Mouse (Mus musculus) heart, embryonic 16.5 days (tissue): ENCODE measurements at regions not wholly inside any gene's neighbourhood (a gene's known extent, or its start where the extent isn't known, plus 50 kb on each side); places are given as distances from the start of the nearest gene placed in this dataset.

ENCODE experiments used
- ATAC-seq: fragments of 200-750 bp; cut with Nextera tagmentation; replicated peaks from 2 replicates; pipeline ENCODE4 v1.8.0; 2017; ENCODE audit warnings: moderate number of reproducible peaks; ENCODE audit not compliant: insufficient read depth, low FRiP score; ENCODE audit errors: extremely low read depth
- H3K27ac ChIP-seq: fragments of 300-500 bp; sonication (generic); 2 replicates; pipeline ENCODE4 v1.5.1; 2014; ENCODE audit warnings: mild to moderate bottlenecking, low read length, control low read depth, moderate library complexity
- H3K27me3 ChIP-seq: fragments of 300-500 bp; sonication (generic); 2 replicates; pipeline ENCODE4 v1.6.1; 2014; ENCODE audit warnings: low read length, mixed read lengths; ENCODE audit not compliant: control insufficient read depth, insufficient read depth
- H3K36me3 ChIP-seq: fragments of 300-500 bp; sonication (generic); 2 replicates; pipeline ENCODE4 v1.6.1; 2014; ENCODE audit not compliant: control insufficient read depth, insufficient read depth
- H3K4me1 ChIP-seq: fragments of 300-500 bp; sonication (generic); 2 replicates; pipeline ENCODE4 v1.6.1; 2014; ENCODE audit warnings: low read length, mixed read lengths; ENCODE audit not compliant: control insufficient read depth, insufficient read depth
- H3K4me2 ChIP-seq: fragments of 300-500 bp; sonication (generic); 2 replicates; pipeline ENCODE4 v1.6.1; 2014; ENCODE audit warnings: low read depth, mild to moderate bottlenecking, control low read depth, low read length
- H3K4me3 ChIP-seq: fragments of 300-500 bp; sonication (generic); 2 replicates; pipeline ENCODE4 v1.5.1; 2014; ENCODE audit warnings: mild to moderate bottlenecking, control low read depth, low read length
- H3K9ac ChIP-seq: fragments of 300-500 bp; sonication (generic); 2 replicates; pipeline ENCODE4 v1.6.1; 2014; ENCODE audit warnings: low read length, control low read depth
- H3K9me3 ChIP-seq: fragments of 300-500 bp; sonication (generic); replicated peaks from 2 replicates; pipeline ENCODE4 v1.6.1; 2016; ENCODE audit warnings: low read length; ENCODE audit not compliant: control insufficient read depth
- whole genome bisulfite sequencing: fragments of 180-500 bp; shearing (Covaris S2); extraction: QIAGEN DNeasy Blood & Tissue Kit; methylation state at CpG from one replicate; pipeline ENCODE4 v1.1.7; 2014; 5-methylcytosine and 5-hydroxymethylcytosine counted together

DNA sequence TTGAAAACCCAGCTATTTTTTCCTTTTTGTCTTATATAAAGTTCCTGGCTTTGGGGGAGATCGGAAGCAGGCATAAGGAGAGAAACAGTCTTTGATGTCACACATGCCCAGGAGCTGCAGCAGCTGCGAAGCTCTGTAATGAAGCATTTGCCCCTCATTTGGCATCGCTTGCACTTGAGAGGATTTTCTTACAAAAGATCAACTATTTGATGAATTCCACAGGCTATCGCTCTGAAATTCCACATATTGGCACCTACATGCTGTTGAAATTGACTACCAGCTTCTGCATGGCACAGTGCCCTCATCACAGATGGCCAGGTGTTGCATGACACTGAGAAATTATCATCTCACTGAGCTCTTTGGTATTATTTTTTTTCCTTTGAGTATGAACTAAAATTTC lies 220.1 kb upstream of the Robo1 start:
- Histone ChIP-seq H3K27me3 (no peaks in the 10 kb centered on the region), H3K4me3 (no peak overlapping the region), H3K27ac (no peak overlapping the region), H3K36me3 (no peaks in the 10 kb centered on the region), H3K9me3 (peaks cover 3% of the 10 kb centered on the region; the same call in 1 of the 2 replicates), H3K9ac (no peak overlapping the region), H3K4me1 (no peaks in the 10 kb centered on the region), H3K4me2 (no peak overlapping the region)
- 74% methylated on average over 4 of the region's 4 CpGs for WGBS
- ATAC-seq, result no peak

DNA sequence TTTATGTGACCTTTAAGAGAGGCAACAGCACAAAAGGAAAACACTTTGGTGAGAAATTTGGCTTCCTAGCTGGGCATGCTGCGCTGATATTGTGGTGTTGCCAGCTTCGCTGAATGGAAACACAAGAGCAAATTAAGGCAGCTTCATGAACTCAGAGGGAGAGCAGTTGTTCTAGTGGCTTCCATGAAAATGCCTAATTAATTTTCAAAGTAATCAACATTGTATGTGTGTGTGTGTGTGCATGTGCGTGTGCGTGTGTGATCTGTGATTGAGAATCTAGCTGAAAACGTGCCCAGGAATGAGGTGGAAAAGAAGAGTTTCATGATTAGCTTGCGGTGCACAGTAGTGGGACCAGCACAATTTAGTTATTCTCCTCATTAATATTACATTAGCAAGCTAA lies 219.2 kb upstream of the Robo1 start:
- no peak for ATAC-seq
- H3K9me3 ChIP-seq, result peaks cover 3% of the 10 kb centered on the region; the same call in 1 of the 2 replicates

More for the DNA sequence above, 219.2 kb upstream of the Robo1 start:
- no peaks in the 10 kb centered on the region for H3K36me3 ChIP-seq
- no peak overlapping the region for H3K9ac ChIP-seq
- no peak overlapping the region for H3K4me3 ChIP-seq
- H3K4me2 ChIP-seq, result no peak overlapping the region
- H3K27ac ChIP-seq, result no peak overlapping the region
- WGBS, result 85% methylated on average over 6 of the region's 6 CpGs
- H3K27me3 ChIP-seq, result no peaks in the 10 kb centered on the region
- no peaks in the 10 kb centered on the region for H3K4me1 ChIP-seq
